Mouse (Mus musculus) stomach, postnatal 0 days (tissue): ENCODE data around the gene Bicc1. TPM values are rescaled to one million over a fixed set of nuclear protein-coding genes. Genes with fewer than 3 reads are reported as not detected.

Source experiments
- ATAC-seq: fragments of 200-750 bp; cut with Nextera tagmentation; 2 replicates; pipeline ENCODE4 v1.8.0; 2017; ENCODE audit not compliant: low FRiP score, low TSS enrichment
- DNase-seq: peaks from one replicate; pipeline ENCODE4 v3.0.0-alpha.2; 2016; ENCODE audit warnings: low spot score
- H3K27ac ChIP-seq: fragments of 300-500 bp; sonication (generic); replicated peaks from 2 replicates; pipeline ENCODE4 v1.5.1; 2014; ENCODE audit warnings: mild to moderate bottlenecking, control low read depth
- H3K27me3 ChIP-seq: fragments of 300-500 bp; sonication (generic); 2 replicates; pipeline ENCODE4 v1.6.1; 2014; ENCODE audit warnings: low read length; ENCODE audit not compliant: control insufficient read depth, insufficient read depth
- H3K36me3 ChIP-seq: fragments of 300-500 bp; sonication (generic); 2 replicates; pipeline ENCODE4 v1.6.1; 2014; ENCODE audit warnings: low read length, mixed read lengths; ENCODE audit not compliant: control insufficient read depth, insufficient read depth
- H3K4me1 ChIP-seq: fragments of 300-500 bp; sonication (generic); replicated peaks from 2 replicates; pipeline ENCODE4 v1.6.1; 2014; ENCODE audit warnings: antibody characterized with exemption; ENCODE audit not compliant: control insufficient read depth, insufficient read depth
- H3K4me2 ChIP-seq: fragments of 300-500 bp; sonication (generic); replicated peaks from 2 replicates; pipeline ENCODE4 v1.6.1; 2014; ENCODE audit warnings: low read depth, mild to moderate bottlenecking, control low read depth, moderate library complexity
- H3K4me3 ChIP-seq: fragments of 300-500 bp; sonication (generic); 2 replicates; pipeline ENCODE4 v1.5.1; 2014; ENCODE audit warnings: low read depth, low read length, control low read depth
- H3K9ac ChIP-seq: fragments of 300-500 bp; sonication (generic); 2 replicates; pipeline ENCODE4 v1.6.1; 2014; ENCODE audit warnings: mild to moderate bottlenecking, low read length, control low read depth, mixed read lengths
- H3K9me3 ChIP-seq: fragments of 300-500 bp; sonication (generic); 2 replicates; pipeline ENCODE4 v1.6.1; 2016; ENCODE audit warnings: low read length; ENCODE audit not compliant: control insufficient read depth
- CTCF ChIP-seq: IDR thresholded peaks from 2 replicates; pipeline ENCODE4 v1.5.1; 2016; ENCODE audit warnings: antibody characterized with exemption, low read depth, mild to moderate bottlenecking, moderate library complexity
- EP300 ChIP-seq: optimal IDR thresholded peaks from 2 replicates; pipeline ENCODE3; 2016; ENCODE audit warnings: antibody characterized with exemption
- WGBS: fragments of 180-500 bp; shearing (Covaris S2); extraction: QIAGEN DNeasy Blood & Tissue Kit; methylation state at CpG from one replicate; pipeline ENCODE4 v1.1.7; 2014; 5-methylcytosine and 5-hydroxymethylcytosine counted together
- polyA plus RNA-seq: library from polyadenylated mRNA; unstranded; fragments of >200 nt; fragmentation: Nextera tagmentation; extraction: Ambion mirVana; gene quantifications from 2 replicates; pipeline ENCODE4 v1.2.1, GENCODE M21; 2015

Gene Bicc1
- polyA plus RNA-seq, 1 experiment from 2014 or later = 9.8 TPM

DNA sequence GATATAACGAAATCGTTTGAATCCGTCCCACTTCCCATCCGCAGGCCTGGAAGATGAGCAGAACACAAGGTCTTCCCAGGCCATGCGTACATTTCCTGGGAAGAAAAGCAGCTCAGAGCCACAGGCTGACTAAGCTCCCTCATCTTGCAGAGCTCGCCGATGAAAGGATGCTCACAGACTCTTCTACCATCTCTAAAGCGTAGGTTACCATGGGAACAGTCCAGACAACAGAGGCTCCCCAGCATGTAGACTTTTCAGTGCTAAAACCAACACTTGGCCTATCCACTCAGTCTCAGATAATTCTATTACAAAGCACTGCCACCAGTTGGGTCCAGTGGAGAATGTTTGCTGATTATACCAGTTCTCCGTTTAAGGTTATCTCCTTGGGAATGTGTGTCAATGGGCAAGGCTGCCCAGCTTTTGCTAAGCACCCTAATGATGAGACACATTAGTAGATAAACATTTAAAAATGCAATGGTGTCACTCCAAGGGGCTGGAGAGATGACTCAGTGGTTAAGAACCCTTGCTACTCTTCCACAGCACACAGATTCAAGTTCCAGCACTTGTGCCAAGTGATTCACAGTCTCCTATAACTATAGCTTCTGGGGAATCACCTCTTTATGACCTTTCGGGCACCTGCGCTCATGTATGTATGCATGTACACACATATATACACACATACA lies 258.2 kb downstream of the Bicc1 start:
- Histone ChIP-seq H3K9ac (no peak overlapping the region), H3K27me3 (no peaks in the 10 kb centered on the region), H3K27ac (no peak overlapping the region), H3K4me1 (no peaks in the 10 kb centered on the region), H3K4me3 (no peak overlapping the region), H3K36me3 (no peaks in the 10 kb centered on the region), H3K4me2 (no peak overlapping the region), H3K9me3 (no peaks in the 10 kb centered on the region)
- ATAC-seq = no peak
- TF ChIP-seq EP300 = no peak
- no peak for TF ChIP-seq CTCF
- DNase-seq = no peak
- 77% methylated on average over 11 of the region's 11 CpGs for WGBS

DNA sequence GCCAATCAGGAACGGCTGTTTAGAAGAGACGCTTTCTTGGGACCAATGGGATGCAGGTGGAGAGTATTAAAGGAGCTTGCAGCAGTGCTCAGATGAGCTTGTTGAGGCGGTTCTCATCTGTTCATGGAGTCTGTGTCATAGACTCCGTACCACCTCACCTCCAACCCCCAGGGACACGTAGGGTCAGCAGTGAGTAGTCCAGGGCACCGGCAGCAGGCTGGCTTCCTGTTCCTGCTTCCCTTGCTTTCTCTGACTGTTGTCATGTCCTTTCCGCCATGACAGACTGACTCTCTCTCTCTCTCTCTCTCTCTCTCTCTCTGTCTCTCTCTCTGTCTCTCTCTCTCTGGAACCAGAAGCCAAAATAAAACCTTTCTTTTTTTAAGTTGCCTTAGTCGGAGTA lies 263.6 kb downstream of the Bicc1 start:
- H3K27ac ChIP-seq = no peak overlapping the region
- no peak overlapping the region for H3K9ac ChIP-seq
- H3K4me3 ChIP-seq = no peak overlapping the region
- no peak for TF ChIP-seq CTCF
- TF ChIP-seq EP300 = no peak
- WGBS = 90% methylated on average over 8 of the region's 8 CpGs
- DNase-seq (no peak), ATAC-seq (no peak)
- no peak overlapping the region for H3K4me2 ChIP-seq
- H3K9me3 ChIP-seq = no peaks in the 10 kb centered on the region
- H3K27me3 ChIP-seq = no peaks in the 10 kb centered on the region
- H3K4me1 ChIP-seq = no peaks in the 10 kb centered on the region
- H3K36me3 ChIP-seq = no peaks in the 10 kb centered on the region

DNA sequence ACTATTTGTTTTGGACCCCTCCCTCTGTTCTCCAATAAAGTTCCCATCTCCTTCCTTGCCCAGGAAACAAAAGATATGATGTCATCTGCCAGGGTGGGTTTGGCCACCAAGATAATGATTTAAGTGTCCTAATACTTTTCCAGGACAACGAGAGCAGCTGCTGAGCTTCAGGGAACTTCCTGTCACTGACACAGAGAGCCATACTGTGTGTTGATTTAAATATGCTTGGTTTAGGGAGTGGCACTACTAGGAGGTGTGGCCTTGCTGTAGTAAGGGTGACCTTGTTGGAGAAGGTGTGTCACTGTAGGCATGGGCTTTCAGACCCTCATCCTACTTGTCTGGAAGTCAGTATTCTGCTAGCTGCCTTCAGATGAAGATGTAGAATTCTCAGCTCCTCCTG lies 281.5 kb downstream of the Bicc1 start:
- Histone ChIP-seq H3K4me2 (no peak overlapping the region), H3K36me3 (no peaks in the 10 kb centered on the region), H3K9me3 (no peaks in the 10 kb centered on the region), H3K9ac (no peak overlapping the region), H3K4me1 (no peaks in the 10 kb centered on the region), H3K27ac (no peak overlapping the region), H3K27me3 (no peaks in the 10 kb centered on the region), H3K4me3 (no peak overlapping the region)
- TF ChIP-seq CTCF = no peak
- no peak for TF ChIP-seq EP300
- ATAC-seq (no peak), DNase-seq (no peak)
- WGBS = 38% methylated on average over 1 of the region's 1 CpGs

DNA sequence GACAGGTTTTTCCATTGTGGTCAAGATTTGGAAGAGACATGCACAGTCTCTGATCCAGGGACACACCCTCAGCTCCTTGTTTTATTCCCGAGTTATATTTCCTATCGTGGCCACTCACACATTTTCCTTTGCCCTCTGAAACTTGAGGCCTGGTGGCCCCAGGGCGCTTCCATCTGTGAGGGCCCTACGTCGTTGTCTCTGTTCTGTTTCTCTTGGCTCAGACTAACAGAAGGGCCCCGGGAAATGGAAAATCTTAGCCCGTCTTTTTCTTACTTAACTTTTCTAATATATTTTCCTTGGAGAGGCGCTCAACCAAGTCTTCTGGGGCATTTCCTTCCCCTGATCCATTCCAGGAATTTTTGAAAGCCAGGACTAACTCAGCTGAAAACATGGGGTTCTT lies 281.9 kb downstream of the Bicc1 start:
- DNase-seq = no peak
- Histone ChIP-seq H3K9ac (no peak overlapping the region), H3K9me3 (no peaks in the 10 kb centered on the region), H3K36me3 (no peaks in the 10 kb centered on the region), H3K4me1 (no peaks in the 10 kb centered on the region), H3K27ac (no peak overlapping the region), H3K4me3 (no peak overlapping the region), H3K27me3 (no peaks in the 10 kb centered on the region), H3K4me2 (no peak overlapping the region)
- WGBS = 78% methylated on average over 8 of the region's 8 CpGs
- no peak for TF ChIP-seq CTCF
- no peak for TF ChIP-seq EP300
- ATAC-seq = no peak

DNA sequence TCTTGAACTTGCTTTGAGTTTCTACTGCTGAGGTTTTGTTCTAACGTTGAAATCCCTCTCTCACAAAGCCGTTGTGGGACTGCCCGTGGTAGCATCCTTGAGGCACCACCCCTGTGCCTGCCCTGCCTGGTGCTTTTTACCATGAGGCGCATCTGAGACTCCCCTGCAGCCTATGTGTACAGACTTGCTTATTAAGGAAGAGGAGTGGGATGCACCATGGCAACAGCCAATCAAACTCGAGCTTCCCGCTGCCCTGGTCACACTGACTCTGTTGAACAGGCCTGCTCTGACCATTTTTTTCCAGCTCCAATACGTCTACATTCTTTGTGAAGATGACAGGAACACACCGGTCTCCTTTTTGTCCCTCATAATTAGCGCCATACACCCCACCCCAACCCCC lies 283.0 kb downstream of the Bicc1 start:
- no peaks in the 10 kb centered on the region for H3K4me1 ChIP-seq
- no peaks in the 10 kb centered on the region for H3K27me3 ChIP-seq
- no peaks in the 10 kb centered on the region for H3K36me3 ChIP-seq
- no peak overlapping the region for H3K4me2 ChIP-seq
- no peaks in the 10 kb centered on the region for H3K9me3 ChIP-seq
- TF ChIP-seq EP300 (no peak), CTCF (no peak)
- H3K4me3 ChIP-seq = no peak overlapping the region
- ATAC-seq (no peak), DNase-seq (no peak)
- WGBS = 84% methylated on average over 9 of the region's 9 CpGs
- H3K9ac ChIP-seq = no peak overlapping the region
- no peak overlapping the region for H3K27ac ChIP-seq

DNA sequence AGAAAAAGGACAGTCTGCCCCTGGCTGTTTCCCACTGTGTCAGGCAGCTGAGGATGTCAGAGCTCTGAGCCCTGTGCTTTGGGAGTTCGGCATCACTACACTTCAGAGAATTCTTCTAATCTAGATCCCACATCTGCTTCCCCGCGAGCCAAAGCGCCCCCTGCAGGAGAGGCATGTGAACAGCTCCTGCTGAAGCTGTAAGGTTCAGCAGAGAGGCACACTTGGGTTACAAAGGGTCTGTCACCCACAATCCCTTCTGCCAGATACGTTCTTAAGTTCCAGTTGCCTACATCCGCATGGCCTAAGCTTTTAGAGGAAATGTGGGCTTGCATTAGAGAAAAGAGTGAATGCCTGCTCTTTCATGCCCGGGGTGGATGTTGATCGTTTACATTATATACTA lies 283.4 kb downstream of the Bicc1 start:
- 76% methylated on average over 8 of the region's 8 CpGs for WGBS
- DNase-seq (no peak), ATAC-seq (no peak)
- Histone ChIP-seq H3K4me3 (no peak overlapping the region), H3K9ac (no peak overlapping the region), H3K36me3 (no peaks in the 10 kb centered on the region), H3K4me2 (no peak overlapping the region), H3K4me1 (no peaks in the 10 kb centered on the region), H3K27me3 (no peaks in the 10 kb centered on the region), H3K27ac (no peak overlapping the region), H3K9me3 (no peaks in the 10 kb centered on the region)
- TF ChIP-seq CTCF = peak; percentile 52
- no peak for TF ChIP-seq EP300
